Mouse (Mus musculus) T-cell, adult 2 months (primary cell): ENCODE results near the gene Actr5.

Source experiments
- DNase-seq: peaks from one replicate; pipeline ENCODE4 v3.0.0; 2022; ENCODE audit warnings: low spot score

Gene Actr5

GRCm38 (mm10) chr2:158667022-158667670 is 42.5 kb downstream of the Actr5 start:
- peak; percentile 68 for DNase-seq

GRCm38 (mm10) chr2:158667671-158668432 is 43.2 kb downstream of the Actr5 start:
- DNase-seq: peak; percentile 53

GRCm38 (mm10) chr2:158668433-158669010 is 43.8 kb downstream of the Actr5 start:
- DNase-seq: peak; percentile 18

GRCm38 (mm10) chr2:158669199-158670195 is 44.8 kb downstream of the Actr5 start:
- DNase-seq: peak; percentile 49

- DNase-seq: no peak
Observed at GRCm38 (mm10) chr2:158670571-158670970, 45.9 kb downstream of the Actr5 start.

- DNase-seq: peak; percentile 38
Observed at GRCm38 (mm10) chr2:158672829-158673228, 48.1 kb downstream of the Actr5 start.

- no peak for DNase-seq
Observed at GRCm38 (mm10) chr2:158673493-158673892, 48.8 kb downstream of the Actr5 start.

GRCm38 (mm10) chr2:158674131-158674530 is 49.4 kb downstream of the Actr5 start:
- DNase-seq: no peak

- no peak for DNase-seq
Observed at GRCm38 (mm10) chr2:158674759-158675158, 50.1 kb downstream of the Actr5 start.

- no peak for DNase-seq
Observed at GRCm38 (mm10) chr2:158675161-158675560, 50.5 kb downstream of the Actr5 start.

GRCm38 (mm10) chr2:158675907-158676533 is 51.3 kb downstream of the Actr5 start:
- DNase-seq: no peak

GRCm38 (mm10) chr2:158677946-158678345 is 53.3 kb downstream of the Actr5 start:
- DNase-seq: no peak

GRCm38 (mm10) chr2:158679091-158679490 is 54.4 kb downstream of the Actr5 start:
- no peak for DNase-seq

- no peak for DNase-seq
Observed at GRCm38 (mm10) chr2:158680357-158680889, 55.7 kb downstream of the Actr5 start.

GRCm38 (mm10) chr2:158681714-158682113 is 57.0 kb downstream of the Actr5 start:
- no peak for DNase-seq

- DNase-seq: no peak
Observed at GRCm38 (mm10) chr2:158682344-158683037, 57.8 kb downstream of the Actr5 start.

GRCm38 (mm10) chr2:158683038-158683413 is 58.3 kb downstream of the Actr5 start:
- no peak for DNase-seq

- no peak for DNase-seq
Observed at GRCm38 (mm10) chr2:158684247-158684843, 59.7 kb downstream of the Actr5 start.

- no peak for DNase-seq
Observed at GRCm38 (mm10) chr2:158684910-158685309, 60.2 kb downstream of the Actr5 start.

- no peak for DNase-seq
Observed at GRCm38 (mm10) chr2:158686394-158686793, 61.7 kb downstream of the Actr5 start.
